Mouse (Mus musculus) Muller cell, postnatal 12 days (primary cell): ENCODE measurements around the gene Cfap45.
A peak's percentile ranks its signal among the peaks of the same experiment; 100 is the strongest.

Experiments
- DNase-seq: peaks from one replicate; pipeline ENCODE4 v3.0.0-alpha.2; 2015; ENCODE audit errors: inconsistent ontology term

Gene Cfap45

DNA sequence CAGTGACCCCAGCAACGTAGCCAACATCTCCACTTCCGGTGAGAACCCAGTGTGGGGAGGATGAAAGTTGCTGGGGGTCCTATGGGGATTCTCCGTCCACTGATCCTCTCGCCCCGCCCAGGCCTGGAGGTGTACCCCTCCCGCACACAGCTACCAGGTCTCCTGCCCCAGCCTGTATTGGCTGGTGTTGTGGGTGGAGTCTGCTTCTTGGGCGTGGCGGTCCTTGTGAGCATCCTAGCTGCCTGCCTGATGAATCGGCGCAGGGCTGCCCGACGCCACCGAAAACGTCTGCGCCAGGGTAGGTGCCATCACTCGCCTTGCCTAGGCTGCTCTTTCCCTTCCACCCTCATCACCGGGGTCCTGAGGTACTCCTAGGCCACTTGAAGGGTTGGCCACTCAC, 24.6 kb upstream of the Cfap45 start:
- DNase-seq, result no peak

DNA sequence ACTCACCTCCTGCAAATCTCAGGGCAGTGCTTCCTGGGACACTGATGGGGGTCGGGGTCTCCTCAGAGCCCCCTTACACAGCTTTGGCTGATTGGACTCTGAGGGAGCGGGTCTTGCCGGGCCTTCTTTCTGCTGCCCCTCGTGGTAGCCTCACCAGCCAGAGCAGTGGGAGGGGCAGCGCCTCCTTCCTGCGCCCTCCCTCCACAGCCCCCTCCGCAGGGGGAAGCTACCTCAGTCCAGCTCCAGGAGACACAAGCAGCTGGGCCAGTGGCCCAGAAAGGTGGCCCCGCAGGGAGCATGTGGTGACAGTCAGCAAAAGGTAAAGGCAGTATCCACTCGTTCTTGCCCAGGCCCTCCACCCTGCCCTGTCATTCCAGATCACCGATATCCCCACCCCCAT, 23.2 kb upstream of the Cfap45 start:
- no peak for DNase-seq

DNA sequence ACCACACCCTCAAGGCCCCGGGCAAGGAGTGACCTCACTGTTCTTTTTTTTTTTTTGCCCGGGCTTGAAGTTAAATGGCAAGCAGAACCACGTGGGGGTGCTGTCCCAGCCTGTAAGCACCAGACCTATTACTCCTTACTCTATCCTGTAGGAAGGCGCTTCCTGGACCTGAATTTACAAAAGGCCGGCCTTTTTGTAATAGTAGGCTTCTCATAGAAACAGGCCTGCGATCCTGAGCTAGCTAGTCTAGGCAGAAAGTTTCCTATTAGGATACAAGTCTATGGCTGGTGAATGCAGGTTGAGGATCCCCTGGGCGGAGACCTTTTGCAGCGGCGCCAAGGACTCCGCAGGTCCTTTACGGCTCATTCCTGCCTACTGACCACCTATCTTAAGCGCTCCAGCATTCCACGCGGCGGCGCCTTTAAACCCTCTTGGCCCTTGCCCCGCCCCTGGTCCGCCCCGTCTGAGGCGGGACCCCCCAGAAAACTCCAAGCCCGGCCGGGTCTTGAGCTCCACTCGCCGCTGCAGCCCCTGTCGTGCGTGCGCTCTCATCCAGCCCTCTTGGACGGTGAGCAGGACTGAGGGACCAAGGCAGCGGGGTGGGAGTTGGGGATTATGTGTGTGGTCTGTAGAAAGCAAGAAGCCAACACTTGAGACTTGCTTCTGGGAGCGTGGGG, 20.7 kb upstream of the Cfap45 start, which contains the start of gene Tagln2:
TSS of gene Tagln2 (plus strand) at position 283 of the 677 bp plus-strand sequence.
- DNase-seq, result peak; percentile 93

DNA sequence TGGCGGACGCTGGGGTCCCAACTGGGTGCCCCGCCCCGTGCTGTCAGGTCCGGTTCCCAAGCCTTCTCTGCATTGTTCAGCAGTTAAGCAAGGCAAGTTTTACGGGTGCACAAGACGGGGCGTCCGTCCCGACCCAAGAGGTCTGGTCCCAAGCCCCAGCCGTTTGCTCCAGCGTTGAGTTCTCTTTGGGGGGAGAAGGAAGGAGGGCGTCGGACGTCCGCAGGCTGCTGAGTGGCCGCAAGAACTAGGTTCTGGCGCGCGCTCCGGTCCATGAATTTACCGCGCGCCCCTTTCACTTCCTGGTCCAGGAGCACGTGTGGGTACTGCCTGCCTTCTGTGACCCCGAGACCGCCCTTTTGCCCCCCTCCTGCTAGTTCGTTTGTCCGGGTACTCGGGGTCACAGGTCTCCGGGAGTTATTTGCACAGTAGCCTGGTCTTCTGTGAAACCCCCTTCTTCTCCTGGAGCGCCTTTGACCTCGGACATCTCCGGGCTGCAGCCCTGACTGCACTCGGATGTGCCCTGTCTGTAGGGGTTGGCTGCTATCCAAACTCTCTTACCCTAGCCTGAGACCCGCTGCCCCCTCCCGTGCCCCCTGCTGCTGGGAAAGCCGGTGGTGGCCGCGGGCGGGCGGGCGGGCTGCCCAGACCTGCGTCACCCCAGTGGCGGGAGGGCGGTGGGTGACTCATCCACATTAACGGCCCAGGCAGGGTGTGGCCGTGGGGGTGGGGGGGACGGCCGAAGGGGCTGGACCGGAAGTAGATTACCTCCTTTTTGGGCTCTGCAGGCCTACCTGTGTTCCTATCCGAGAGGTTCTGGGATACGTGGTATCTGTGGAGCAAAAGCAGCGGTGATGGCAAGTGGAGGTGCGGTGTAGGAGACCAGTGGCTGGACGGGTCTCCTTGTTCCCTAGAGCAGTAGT, 19.9 kb upstream of the Cfap45 start:
- peak; percentile 96 for DNase-seq

DNA sequence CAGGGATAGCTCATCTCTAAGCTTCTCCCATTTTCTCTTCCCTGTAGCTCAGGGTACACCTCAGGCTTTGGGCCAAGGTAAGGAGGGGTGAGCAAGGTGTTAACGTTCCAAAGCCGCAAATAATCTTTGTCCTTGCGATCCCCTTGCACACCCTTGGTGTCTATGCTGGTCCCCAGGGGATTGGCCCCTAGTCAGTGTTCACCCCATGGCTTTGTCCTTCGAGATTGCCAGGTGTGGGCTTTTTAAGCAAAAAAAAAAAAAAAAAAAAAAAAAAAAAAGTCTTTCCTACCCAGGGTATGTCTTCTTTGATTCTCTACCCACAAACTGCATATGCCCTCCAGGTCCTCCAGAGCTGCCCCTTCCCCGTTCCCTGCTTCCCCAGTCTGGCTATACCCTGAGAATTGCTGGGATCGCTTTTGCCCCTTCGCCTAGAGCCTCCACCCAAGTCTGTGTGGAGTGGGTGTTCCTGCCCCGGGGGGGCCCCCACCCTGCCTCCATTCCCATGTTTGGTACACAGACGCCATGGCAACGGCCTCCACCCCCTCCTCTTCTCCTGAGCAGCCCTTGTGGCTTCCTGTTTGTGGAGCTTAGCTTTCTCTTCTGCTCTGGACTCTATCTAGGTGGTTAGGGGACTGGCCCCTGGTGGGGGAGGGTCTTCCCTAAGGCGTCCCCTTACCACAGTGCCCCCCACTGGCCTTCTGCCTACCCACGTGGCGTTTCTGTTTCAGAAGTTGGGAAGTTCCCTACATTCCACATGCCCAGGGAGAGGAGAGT, 19.0 kb upstream of the Cfap45 start:
- peak; percentile 94 for DNase-seq

DNA sequence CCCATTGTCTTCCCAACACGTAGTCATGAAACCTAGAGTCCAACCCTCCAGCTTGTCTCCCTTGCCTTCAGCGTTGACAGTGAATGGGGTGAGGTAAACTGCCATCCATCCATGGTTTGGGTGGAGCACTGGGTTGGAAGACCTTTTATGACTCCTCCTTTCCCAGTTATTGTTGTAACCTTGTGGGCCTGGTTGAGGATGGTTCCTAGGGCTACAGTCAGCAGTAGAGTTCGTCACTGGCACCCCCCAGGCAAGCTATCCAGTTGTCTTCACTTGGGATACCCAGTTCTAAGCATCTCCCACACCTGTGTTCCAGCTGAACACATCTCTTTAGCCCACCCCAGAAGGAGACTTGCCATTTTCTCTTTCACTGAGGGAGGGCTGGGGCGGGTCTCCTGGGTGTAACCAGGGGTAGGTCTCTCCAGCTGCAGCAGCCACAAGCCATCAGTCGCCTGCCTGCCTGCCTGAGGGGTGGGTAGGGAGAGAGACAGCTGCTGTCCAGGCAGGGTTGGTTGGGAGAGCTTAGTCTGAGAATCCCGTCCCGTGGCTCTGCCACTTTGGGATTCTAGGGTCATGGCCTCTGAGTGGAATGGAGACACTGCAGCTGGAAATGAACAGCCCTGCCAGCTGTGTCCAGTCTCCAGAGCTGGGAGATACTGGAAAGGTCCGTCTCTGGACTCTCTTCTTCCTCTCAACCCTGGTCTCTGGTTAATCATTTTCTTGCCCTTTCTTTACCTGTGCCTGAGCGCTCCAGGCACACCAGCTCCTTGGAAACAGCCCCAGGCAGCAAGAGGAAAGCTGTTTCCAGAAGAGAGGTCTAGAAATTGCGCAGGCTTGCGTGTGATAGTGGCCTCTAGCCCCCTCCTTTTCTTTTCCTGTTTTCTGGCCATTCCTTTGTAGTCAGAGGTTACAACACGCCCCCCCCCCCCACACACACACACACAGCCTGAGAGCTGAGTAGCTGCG, 18.2 kb upstream of the Cfap45 start:
- peak; percentile 62 for DNase-seq

DNA sequence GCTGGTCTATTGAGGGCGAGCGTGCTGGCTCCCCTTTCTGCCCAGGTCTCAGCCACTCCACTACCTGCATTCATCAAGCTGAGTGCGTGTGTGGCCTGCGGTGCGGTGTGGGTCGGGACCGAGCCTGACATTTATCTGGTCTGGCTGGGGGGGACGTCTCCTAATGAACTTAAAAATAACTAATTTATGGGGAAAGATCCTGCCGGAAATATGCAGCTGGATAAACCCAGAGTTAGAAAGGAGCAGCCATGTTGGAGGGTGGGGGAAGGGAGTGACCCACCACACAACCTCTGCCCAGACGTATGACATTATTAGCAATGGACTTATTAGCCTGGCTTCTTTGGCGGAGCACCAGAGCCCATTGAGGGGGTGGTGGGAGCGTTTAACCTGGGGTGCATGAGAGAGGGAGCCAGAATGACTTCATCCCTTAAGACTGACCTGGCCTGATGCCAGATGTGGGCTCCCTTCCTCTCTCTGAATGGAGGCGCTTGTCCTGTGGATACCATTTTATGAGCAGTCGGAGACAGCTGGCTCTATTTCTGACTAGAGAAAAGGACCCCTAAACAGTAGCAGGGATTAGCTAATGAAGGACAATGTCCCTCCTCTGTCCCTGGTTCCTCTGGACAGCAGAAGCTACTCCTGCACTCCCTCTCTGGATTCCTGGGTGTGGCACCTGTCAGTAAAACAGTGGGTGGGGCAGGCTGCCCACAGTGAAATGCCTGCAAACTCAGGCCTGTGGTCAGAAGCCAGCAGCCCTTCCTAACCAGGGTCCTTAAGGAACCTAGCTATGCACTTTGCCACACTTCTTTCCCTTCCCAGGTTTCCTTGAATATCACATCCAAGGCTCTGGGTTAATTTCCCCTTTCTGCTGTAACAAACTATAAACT, 17.2 kb upstream of the Cfap45 start:
- peak; percentile 88 for DNase-seq

DNA sequence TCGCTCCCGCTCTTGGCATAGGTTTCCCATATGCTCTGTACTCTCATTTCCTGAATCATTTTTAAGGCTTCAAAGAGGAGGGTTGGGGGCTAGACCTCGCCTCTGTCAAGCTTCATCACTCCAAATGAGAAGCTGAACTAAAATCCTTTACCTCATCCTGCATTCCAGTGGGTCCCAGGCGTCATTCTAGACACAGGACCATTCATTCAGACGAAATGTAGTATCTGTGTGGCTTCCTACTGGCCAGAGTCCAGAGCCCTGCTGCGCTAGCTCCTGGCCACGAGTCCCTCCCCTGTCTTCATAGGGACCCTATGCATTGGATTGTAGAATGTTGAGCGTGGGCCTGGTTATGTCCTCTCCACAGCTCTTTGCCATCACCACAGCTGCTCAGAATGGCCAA, 15.8 kb upstream of the Cfap45 start:
- peak; percentile 74 for DNase-seq

DNA sequence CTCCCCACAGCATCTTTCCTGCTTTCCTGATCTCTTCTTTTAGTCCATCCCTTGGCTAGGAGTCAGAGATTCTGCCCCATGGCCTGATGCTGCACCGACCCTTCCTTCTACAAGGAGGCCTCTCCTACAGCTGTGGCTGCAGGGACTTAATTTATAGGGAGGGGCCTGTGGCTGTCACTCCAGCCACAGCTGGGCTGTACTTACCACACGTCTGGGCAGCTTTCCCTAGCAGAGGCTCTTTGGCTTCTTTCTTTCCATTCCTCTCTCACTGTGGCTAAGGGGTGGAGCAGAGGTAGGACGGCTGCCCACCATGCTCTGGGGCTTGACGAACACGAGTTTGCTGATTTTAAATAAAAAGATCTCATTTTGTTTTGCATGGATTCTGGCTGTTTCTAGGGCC, 13.6 kb upstream of the Cfap45 start:
- DNase-seq, result no peak

DNA sequence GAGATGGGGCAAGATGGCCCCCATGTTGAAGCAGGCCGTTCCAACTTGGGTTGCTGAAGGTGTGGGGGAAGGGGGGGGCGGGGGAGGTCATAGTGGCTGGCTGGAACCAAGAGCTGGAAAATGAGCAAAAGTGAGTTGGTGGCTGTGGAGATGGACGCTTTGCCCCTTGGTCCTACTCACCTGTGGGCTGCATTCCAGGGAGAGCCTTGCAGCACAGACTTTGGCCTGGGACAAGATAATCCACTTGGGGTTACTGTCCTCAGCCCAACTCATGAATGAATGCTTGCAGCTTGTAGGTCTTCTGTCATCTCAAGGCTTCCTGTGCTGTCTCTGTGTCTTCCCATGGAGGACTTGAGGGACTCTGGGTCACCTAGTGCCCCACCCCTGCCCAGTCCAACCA, 12.9 kb upstream of the Cfap45 start:
- DNase-seq, result no peak

DNA sequence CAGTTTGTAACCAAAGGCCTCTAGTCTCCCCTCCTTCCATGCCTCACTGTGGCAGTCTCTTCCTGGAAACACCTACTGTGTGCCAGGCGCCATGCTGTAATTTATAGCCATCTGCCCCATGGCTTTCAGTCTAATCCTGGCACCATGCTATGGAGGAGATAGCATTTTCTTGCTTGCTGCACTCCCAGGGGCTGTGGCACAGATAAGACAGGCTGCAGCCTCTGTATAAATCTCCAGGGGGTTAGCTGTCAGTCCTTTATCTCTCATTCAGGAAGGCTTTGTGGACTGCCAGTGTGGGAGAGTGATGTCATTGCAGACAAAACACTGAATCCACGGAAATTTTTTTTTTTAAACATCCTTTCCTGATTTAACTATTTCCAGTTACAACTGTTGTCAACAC, 12.4 kb upstream of the Cfap45 start:
- DNase-seq, result no peak

DNA sequence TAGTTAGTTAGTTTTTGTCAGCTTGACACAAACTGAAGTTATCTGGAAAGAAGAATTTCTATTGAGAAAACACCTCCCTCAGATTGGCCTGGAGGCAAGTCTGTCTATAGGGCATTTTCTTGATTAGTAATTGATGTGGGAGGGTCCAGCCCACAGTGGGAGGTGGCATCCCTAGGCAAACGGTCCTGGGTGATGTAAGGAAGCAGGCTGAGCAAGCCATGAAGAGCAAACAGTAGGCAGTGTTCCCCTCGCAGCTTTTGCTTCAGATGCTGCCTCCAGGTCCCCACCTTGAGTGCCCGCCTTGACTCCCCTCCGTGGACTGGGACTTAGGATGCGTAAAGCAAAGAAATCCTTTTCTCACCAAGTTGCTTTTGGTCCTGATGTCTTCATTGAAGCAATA, 11.4 kb upstream of the Cfap45 start:
- DNase-seq, result no peak

DNA sequence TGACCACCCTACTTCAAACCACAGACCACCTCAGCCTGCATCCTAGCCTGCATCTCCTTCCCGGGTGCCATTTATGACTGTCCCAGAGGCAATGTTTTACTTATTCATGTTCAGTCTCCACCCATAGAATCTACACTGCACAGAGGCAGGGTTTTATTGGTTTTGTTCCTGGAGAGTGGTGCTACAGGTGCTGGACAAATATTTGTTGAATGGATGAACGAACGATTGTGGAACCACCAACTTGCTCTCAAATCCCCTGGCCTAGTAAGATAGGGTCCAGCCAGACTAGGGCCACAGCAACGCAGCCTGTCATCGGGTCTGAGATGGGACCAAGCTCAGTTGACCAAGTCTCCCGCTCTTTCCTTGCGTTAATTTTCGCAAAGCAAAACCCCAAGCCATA, 10.6 kb upstream of the Cfap45 start:
- no peak for DNase-seq

DNA sequence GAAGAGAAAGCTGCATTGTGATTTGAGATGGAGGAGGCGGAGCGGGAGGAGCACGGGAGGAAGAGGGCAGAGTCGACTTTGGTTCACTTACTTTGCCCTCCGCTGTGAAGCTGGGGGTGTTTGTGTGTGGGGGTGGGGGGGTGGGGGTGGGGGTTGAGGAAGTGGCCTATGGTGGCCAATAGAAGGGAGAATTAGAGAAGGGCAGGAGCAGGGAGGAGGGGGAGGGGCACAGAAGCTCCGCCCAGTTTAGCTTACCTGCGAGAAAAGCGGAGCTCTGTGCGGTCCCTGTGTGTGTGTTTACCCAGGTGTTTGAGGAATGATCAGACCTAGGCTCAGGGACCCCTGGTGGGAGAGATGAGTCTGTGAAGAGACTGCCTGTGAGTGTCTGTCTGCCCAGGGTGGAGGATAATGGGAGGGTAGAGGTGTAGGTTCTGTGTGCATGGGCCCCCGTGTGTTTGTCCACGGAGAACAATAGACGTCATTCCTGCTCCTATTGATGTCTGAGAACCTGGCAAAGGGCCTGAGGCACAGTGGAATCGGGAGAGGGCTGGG, 10.1 kb upstream of the Cfap45 start:
- no peak for DNase-seq

DNA sequence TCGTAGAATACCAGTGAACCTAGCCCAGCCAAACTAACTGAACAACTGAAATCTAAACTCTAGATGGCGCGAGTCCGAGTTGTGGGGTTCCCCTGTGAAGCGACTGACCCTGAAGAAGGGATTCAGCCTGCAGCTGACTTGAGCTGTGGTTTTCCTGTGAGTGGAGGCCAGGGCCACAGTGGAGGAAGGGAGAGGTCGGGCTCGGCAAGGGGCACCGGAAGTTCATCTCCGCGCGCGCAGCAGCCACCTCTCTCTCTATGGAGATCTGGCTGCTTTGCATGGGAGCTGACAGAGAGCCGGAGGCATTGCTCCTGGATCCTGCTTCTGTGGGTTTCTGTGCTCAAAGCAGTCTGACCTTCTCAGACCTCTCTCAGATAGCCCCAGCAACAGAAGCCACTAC, 7.6 kb upstream of the Cfap45 start:
- peak; percentile 23 for DNase-seq

DNA sequence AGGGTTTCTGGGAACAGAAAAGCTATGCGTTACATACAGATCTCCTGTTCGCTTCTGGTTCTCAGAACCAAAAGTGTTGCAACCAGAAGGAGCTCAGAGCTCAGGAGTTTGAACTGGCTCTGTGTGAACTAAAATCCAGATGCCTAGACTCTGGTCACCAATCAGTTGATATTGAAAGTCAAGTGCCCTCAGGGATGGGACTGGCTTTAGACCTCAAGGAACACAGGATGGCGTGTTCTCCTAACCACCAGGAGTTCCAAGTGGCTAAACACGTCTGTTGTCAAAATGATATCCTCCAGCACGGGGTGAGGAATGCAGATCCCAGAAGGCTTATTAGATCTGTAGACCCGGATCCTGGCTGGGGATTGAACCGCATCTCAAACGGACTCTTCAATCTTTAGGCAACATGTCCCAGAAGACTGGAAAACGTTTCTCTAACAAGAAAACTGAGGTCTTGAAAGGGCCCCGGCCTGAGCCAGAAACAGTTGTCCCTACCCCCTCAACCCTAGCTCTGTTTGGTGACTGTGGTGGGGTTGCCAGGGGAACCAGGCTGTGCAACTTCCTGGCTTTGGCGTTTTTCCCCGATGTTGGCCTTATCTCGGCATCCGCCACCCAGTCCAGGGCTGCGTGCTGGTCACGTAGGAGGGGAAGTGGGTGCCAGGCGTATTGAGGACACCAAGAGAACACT, 6.9 kb upstream of the Cfap45 start:
- DNase-seq, result peak; percentile 71

DNA sequence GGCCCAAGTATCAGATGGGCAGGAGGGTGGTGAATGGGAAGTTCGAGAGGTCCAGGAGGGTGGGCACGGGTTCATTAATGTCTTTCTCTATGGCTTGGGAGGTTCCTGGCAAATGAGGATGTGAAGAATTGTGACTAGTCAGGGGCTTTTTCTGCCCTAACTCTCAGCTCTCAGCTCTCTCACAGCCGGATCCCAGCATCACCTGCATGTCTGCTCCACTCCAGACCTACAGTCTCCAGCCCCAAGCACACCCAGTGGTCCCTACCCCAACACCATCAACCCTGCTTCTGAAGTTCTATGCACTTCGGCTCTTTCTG, 6.4 kb upstream of the Cfap45 start:
- no peak for DNase-seq

DNA sequence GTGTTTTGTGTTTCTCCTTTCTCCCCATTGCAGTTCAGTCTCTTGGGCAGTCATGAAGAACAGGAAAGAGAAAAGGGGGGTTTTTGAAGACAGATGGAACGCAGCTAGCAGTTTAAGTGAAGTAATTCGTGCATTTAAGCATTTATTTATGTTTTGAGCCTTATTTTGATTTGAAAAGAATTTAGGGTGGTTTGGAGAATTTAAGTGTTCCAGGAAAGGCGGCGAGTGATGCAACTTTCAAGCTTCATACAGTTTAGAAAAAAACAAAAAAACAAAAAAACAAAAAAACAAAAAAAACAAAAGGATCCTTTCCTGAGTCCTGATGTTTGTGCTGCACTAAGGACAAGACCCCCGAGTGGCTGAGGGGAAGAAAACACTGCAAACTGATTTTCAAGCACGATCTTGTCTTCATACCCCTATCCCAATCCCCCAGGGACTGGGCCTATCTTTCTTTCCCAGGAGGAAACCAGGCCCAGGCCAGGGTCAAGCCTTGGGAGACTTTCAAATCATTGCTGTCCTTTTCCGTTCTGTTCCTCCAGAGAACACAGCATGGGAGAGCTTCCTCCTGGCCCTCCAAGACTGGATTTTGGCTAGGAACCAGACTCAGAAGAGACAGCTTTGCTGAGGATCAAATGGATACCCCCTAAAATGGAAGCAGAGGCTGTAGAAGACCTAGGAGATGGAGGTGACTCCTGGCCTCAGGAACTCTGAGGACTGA, 5.9 kb upstream of the Cfap45 start:
- DNase-seq, result no peak

DNA sequence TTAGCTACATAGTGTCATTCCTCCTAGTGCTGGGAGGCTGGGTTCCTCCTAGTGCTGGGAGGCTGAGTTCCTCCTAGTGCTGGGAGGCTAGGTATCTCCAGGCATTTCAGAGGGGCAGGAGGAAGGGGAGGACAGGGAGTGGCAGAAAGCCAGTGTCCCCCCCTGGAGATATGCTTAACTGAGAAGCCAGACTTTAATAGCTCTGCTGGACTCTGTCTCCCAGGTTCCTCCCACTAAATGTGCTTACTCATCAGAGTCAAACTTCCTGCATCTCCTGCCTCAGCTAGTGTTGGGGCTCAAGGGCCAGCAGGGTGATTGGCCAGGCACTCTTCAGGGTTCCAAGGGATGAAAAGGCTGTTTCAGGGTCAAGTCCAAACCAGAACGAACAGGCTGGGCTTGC, 5.2 kb upstream of the Cfap45 start:
- DNase-seq, result no peak
